Comparison of ENCODE assay signal across 14 mouse cellular contexts in the genomic region with DNA sequence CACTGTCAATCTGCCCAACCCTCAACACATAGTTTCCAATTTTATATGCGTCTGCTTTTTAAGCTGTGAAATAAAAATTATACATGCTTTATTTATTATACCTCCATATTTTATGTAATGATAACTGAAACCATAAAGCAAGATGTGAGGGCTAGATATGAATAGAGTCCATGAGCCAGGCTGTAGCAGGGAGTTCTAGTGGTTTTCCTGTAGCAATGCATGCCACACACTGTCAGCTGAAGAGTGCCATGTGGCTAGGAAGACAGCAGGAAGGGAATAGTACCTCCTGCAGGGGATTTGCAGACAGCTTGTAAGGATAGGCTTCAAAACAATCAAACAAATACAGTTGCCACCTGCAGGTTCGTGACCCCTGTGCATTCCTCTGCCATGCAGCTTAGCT. TPM values are rescaled to one million over a fixed set of nuclear protein-coding genes. Genes with fewer than 3 reads are reported as not detected.
A peak's percentile ranks its signal among the peaks of the same experiment; 100 is the strongest.
DNase-seq lines count a peak whose midpoint lies in the region; ATAC-seq and TF ChIP-seq lines count a peak whose summit lies in the region.
"Had no signal": no experiment of that assay in that cellular context is flagged by ENCODE, and none has a peak within 500 bp of the region (broad histone marks: within the 10 kb centered on the region; RNA-seq: fewer than 3 reads in every experiment).

No protein-coding gene starts in this region.

- no peak overlapping the region for H3K9ac ChIP-seq in forebrain, embryonic 13.5 days
- H3K9ac ChIP-seq in forebrain, embryonic 11.5 days (ENCODE audit: low read length), result no peak overlapping the region
- H3K9ac ChIP-seq: liver, embryonic 15.5 days had no signal

- no peak for TF ChIP-seq POLR2A in brain, embryonic 14.5 days (IDR thresholded peaks at IDR 0.05; ENCODE audit: borderline replicate concordance, extremely low read depth, insufficient read depth, insufficient read length, poor library complexity, severe bottlenecking)

- 44% methylated on average over 2 of the region's 2 CpGs for WGBS in forebrain, embryonic 13.5 days
- WGBS in forebrain, embryonic 11.5 days, result 47% methylated on average over 2 of the region's 2 CpGs

- H3K27me3 ChIP-seq in forebrain, embryonic 13.5 days, result no peaks in the 10 kb centered on the region
- no peaks in the 10 kb centered on the region for H3K27me3 ChIP-seq in forebrain, embryonic 11.5 days (ENCODE audit: control insufficient read depth, insufficient read depth, low read length)
- H3K27me3 ChIP-seq: liver, embryonic 15.5 days had no signal

- TF ChIP-seq CTCF in brain, embryonic 14.5 days (IDR thresholded peaks at IDR 0.05; ENCODE audit: borderline replicate concordance, extremely low read depth, insufficient read depth, insufficient read length), result no peak

- no peaks in the 10 kb centered on the region for H3K9me3 ChIP-seq in forebrain, embryonic 13.5 days (replicated peaks)
- no peaks in the 10 kb centered on the region for H3K9me3 ChIP-seq in forebrain, embryonic 11.5 days (ENCODE audit: control insufficient read depth, low read length)
- H3K9me3 ChIP-seq: heart, embryonic 10.5 days; limb, embryonic 10.5 days; liver, embryonic 15.5 days had no signal

- DNase-seq in forebrain, embryonic 11.5 days (ENCODE audit: low spot score), result no peak
- DNase-seq in brain, embryonic 14.5 days (ENCODE audit: low read depth), result peak; percentile 48
- DNase-seq in retina, embryonic 14.5 days (ENCODE audit: low spot score), result peak; percentile 13
- no peak for DNase-seq in left cerebral cortex, adult 18-20 months (ENCODE audit: low spot score in 2 of 2)
- no peak for DNase-seq in lung, postnatal 25 days (ENCODE audit: low spot score)
- DNase-seq in spleen, adult 12 weeks (ENCODE audit: low spot score), result no peak
- DNase-seq: adrenal gland, postnatal 36 days; heart, postnatal 36 days had no signal

- H3K36me3 ChIP-seq in forebrain, embryonic 13.5 days (ENCODE audit: poor library complexity, severe bottlenecking), result 0 out of 2 replicates have a peak, but pooled peaks cover 3% of the 10 kb centered on the region
- H3K36me3 ChIP-seq in forebrain, embryonic 11.5 days (ENCODE audit: control insufficient read depth, insufficient read depth, low read length), result no peaks in the 10 kb centered on the region
- H3K36me3 ChIP-seq: heart, embryonic 10.5 days; limb, embryonic 10.5 days; liver, embryonic 15.5 days had no signal

- H3K4me2 ChIP-seq in forebrain, embryonic 13.5 days, result no peak overlapping the region
- H3K4me2 ChIP-seq in forebrain, embryonic 11.5 days (ENCODE audit: low read depth, low read length, severe bottlenecking), result no peak overlapping the region
- H3K4me2 ChIP-seq: liver, embryonic 15.5 days had no signal

- ATAC-seq in forebrain, embryonic 13.5 days, result peak; percentile 33; the same call in 1 of the 2 replicates
- no peak for ATAC-seq in forebrain, embryonic 11.5 days (replicated peaks; ENCODE audit: low FRiP score)
- peak; percentile 72 for ATAC-seq in common myeloid progenitor, adult 5-6 weeks (replicated peaks; ENCODE audit: low read depth, poor library complexity, severe bottlenecking)
- ATAC-seq: intestine, embryonic 16.5 days had no signal

- H3K27ac ChIP-seq in forebrain, embryonic 13.5 days, result no peak overlapping the region
- H3K27ac ChIP-seq in forebrain, embryonic 11.5 days (ENCODE audit: low read depth, low read length), result no peak overlapping the region
- H3K27ac ChIP-seq: heart, embryonic 10.5 days; limb, embryonic 10.5 days; liver, embryonic 15.5 days had no signal

- peaks cover 9% of the 10 kb centered on the region for H3K4me1 ChIP-seq in forebrain, embryonic 13.5 days
- H3K4me1 ChIP-seq in forebrain, embryonic 11.5 days (replicated peaks; ENCODE audit: control insufficient read depth, insufficient read depth, low read length), result no peaks in the 10 kb centered on the region
- H3K4me1 ChIP-seq: heart, embryonic 10.5 days; limb, embryonic 10.5 days had no signal

- H3K4me3 ChIP-seq in forebrain, embryonic 13.5 days, result no peak overlapping the region
- H3K4me3 ChIP-seq in forebrain, embryonic 11.5 days (ENCODE audit: low read depth, low read length), result no peak overlapping the region
- H3K4me3 ChIP-seq: heart, embryonic 10.5 days; limb, embryonic 10.5 days; liver, embryonic 15.5 days had no signal

RNA-seq across cellular contexts. Expression of gene Ahi1, which starts 42.9 kb away (rescaled TPM):
- polyA plus RNA-seq in forebrain, embryonic 13.5 days (2015; fragmentation: Nextera tagmentation; extraction: Ambion mirVana), result 38.0 and 41.5 TPM in 2 replicates
- polyA plus RNA-seq in forebrain, embryonic 11.5 days (2014; fragmentation: Nextera tagmentation; extraction: Ambion mirVana), result 24.1 and 28.9 TPM in 2 replicates
- 136 and 152 TPM in 2 replicates for polyA plus RNA-seq in brain, embryonic 14.5 days (2012; rRNA removed)
- total RNA-seq in common myeloid progenitor, adult 5-6 weeks (2017), result 10.6 and 11.3 TPM in 2 replicates
- 100 to 1,000 TPM; 163 to 187 TPM for total RNA-seq in left cerebral cortex, adult 18-20 months (2021)

Comparison
In these comparisons a context has a peak if more than half of its experiments do, and no peak if none do; other contexts are left out.
1. DNase-seq: peak in brain, embryonic 14.5 days (single experiment) and retina, embryonic 14.5 days (single experiment); none in forebrain, embryonic 11.5 days (single experiment), left cerebral cortex, adult 18-20 months (0 of 2), lung, postnatal 25 days (single experiment) and spleen, adult 12 weeks (single experiment).